Mouse (Mus musculus) ES-Bruce4 (cell line): ENCODE measurements around the gene Kcnk4.

ENCODE experiments used
- CTCF ChIP-seq: IDR thresholded peaks from one replicate; pipeline ENCODE4 v1.8.1; 2011; ENCODE audit warnings: low read depth, low read length
- EP300 ChIP-seq: IDR thresholded peaks from 2 replicates; pipeline ENCODE4 v1.6.1; 2011; ENCODE audit warnings: low read depth, low read length; ENCODE audit not compliant: insufficient read depth
- POLR2A ChIP-seq: IDR thresholded peaks from one replicate; pipeline ENCODE4 v1.8.1; 2011; ENCODE audit warnings: low read length; ENCODE audit not compliant: insufficient read depth

DNA sequence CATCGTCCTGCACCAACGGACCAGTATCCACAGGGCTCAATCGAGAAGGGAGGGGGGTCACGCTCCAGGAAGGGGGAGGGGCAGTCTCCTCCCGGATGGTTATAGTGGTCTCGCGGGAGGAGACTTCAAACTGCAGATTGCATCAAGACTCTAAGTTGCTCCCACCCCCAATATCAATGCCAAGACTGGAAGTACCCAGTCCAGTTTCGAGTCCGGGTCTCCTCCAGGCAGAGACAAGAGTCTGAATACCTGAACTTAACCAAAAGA is 9.1 kb downstream of the Kcnk4 start, which contains the start of gene Catsperz:
- TF ChIP-seq POLR2A (no peak), CTCF (no peak), EP300 (no peak)
